Mouse (Mus musculus): ENCODE data around the gene Mitf. TPM values are rescaled to one million over a fixed set of nuclear protein-coding genes. Genes with fewer than 3 reads are reported as not detected.
A peak's percentile ranks its signal among the peaks of the same experiment; 100 is the strongest.

Gene Mitf
- polyA plus RNA-seq, 1 experiment: 10.2 TPM

GRCm38 (mm10) chr6:98015819-98016218 is 209.0 kb downstream of the Mitf start:
- no peak for TF ChIP-seq POLR2A (IDR thresholded peaks at IDR 0.05; ENCODE audit: borderline replicate concordance, insufficient read depth, low read length)
- no peak overlapping the region for H3K27ac ChIP-seq (ENCODE audit: insufficient read depth, low read length)
- no peaks in the 10 kb centered on the region for H3K27me3 ChIP-seq (ENCODE audit: control insufficient read depth, insufficient read depth, low read length)
- 88% methylated on average over 5 of the region's 5 CpGs for WGBS
- H3K4me3 ChIP-seq (replicated peaks; ENCODE audit: insufficient read depth, low read depth, low read length): no peak overlapping the region
- no peak for DNase-seq
- H3K4me1 ChIP-seq (ENCODE audit: control insufficient read depth, insufficient read depth, low read length): no peaks in the 10 kb centered on the region

- H3K4me1 ChIP-seq (ENCODE audit: control insufficient read depth, insufficient read depth, low read length): no peaks in the 10 kb centered on the region
- WGBS: 71% methylated on average over 1 of the region's 1 CpGs
- DNase-seq: no peak
- H3K27me3 ChIP-seq (ENCODE audit: control insufficient read depth, insufficient read depth, low read length): no peaks in the 10 kb centered on the region
- H3K4me3 ChIP-seq (replicated peaks; ENCODE audit: insufficient read depth, low read depth, low read length): no peak overlapping the region
- H3K27ac ChIP-seq (ENCODE audit: insufficient read depth, low read length): no peak overlapping the region
- TF ChIP-seq CTCF (IDR thresholded peaks at IDR 0.05; ENCODE audit: borderline replicate concordance, insufficient read depth, low read depth, low read length) (no peak), POLR2A (IDR thresholded peaks at IDR 0.05; ENCODE audit: borderline replicate concordance, insufficient read depth, low read length) (no peak)
Measured at GRCm38 (mm10) chr6:98023876-98024275, 217.0 kb downstream of the Mitf start.

- TF ChIP-seq CTCF (IDR thresholded peaks at IDR 0.05; ENCODE audit: borderline replicate concordance, insufficient read depth, low read depth, low read length) (no peak), POLR2A (IDR thresholded peaks at IDR 0.05; ENCODE audit: borderline replicate concordance, insufficient read depth, low read length) (no peak)
- Histone ChIP-seq H3K27ac (ENCODE audit: insufficient read depth, low read length) (no peak overlapping the region), H3K27me3 (ENCODE audit: control insufficient read depth, insufficient read depth, low read length) (no peaks in the 10 kb centered on the region), H3K4me1 (ENCODE audit: control insufficient read depth, insufficient read depth, low read length) (no peaks in the 10 kb centered on the region), H3K4me3 (replicated peaks; ENCODE audit: insufficient read depth, low read depth, low read length) (no peak overlapping the region)
- 31% methylated on average over 3 of the region's 3 CpGs for WGBS
- no peak for DNase-seq
Measured at GRCm38 (mm10) chr6:98038513-98038912, 231.7 kb downstream of the Mitf start.

- no peaks in the 10 kb centered on the region for H3K27me3 ChIP-seq (ENCODE audit: control insufficient read depth, insufficient read depth, low read length)
- no peak overlapping the region for H3K4me3 ChIP-seq (replicated peaks; ENCODE audit: insufficient read depth, low read depth, low read length)
- no peaks in the 10 kb centered on the region for H3K4me1 ChIP-seq (ENCODE audit: control insufficient read depth, insufficient read depth, low read length)
- DNase-seq: no peak
- H3K27ac ChIP-seq (ENCODE audit: insufficient read depth, low read length): no peak overlapping the region
- WGBS: 84% methylated on average over 7 of the region's 7 CpGs
- TF ChIP-seq POLR2A (IDR thresholded peaks at IDR 0.05; ENCODE audit: borderline replicate concordance, insufficient read depth, low read length) (no peak), CTCF (IDR thresholded peaks at IDR 0.05; ENCODE audit: borderline replicate concordance, insufficient read depth, low read depth, low read length) (no peak)
Measured at GRCm38 (mm10) chr6:98041795-98042194, 234.9 kb downstream of the Mitf start.

GRCm38 (mm10) chr6:98046295-98047108 is 239.7 kb downstream of the Mitf start:
- no peaks in the 10 kb centered on the region; the same call in 1 of the 2 replicates for H3K27me3 ChIP-seq (ENCODE audit: control insufficient read depth, insufficient read depth, low read length)
- no peak overlapping the region for H3K27ac ChIP-seq (ENCODE audit: insufficient read depth, low read length)
- H3K4me3 ChIP-seq (replicated peaks; ENCODE audit: insufficient read depth, low read depth, low read length): no peak overlapping the region
- TF ChIP-seq POLR2A (IDR thresholded peaks at IDR 0.05; ENCODE audit: borderline replicate concordance, insufficient read depth, low read length): no peak
- TF ChIP-seq CTCF (IDR thresholded peaks at IDR 0.05; ENCODE audit: borderline replicate concordance, insufficient read depth, low read depth, low read length): no peak
- H3K4me1 ChIP-seq (ENCODE audit: control insufficient read depth, insufficient read depth, low read length): no peaks in the 10 kb centered on the region
- DNase-seq: peak in 1 of 2 experiments; percentile 26
- 31% methylated on average over 11 of the region's 11 CpGs for WGBS

- Histone ChIP-seq H3K27ac (ENCODE audit: insufficient read depth, low read length) (no peak overlapping the region), H3K4me1 (ENCODE audit: control insufficient read depth, insufficient read depth, low read length) (no peaks in the 10 kb centered on the region), H3K27me3 (ENCODE audit: control insufficient read depth, insufficient read depth, low read length) (no peaks in the 10 kb centered on the region; the same call in 1 of the 2 replicates), H3K4me3 (replicated peaks; ENCODE audit: insufficient read depth, low read depth, low read length) (no peak overlapping the region)
- TF ChIP-seq CTCF (IDR thresholded peaks at IDR 0.05; ENCODE audit: borderline replicate concordance, insufficient read depth, low read depth, low read length) (no peak), POLR2A (IDR thresholded peaks at IDR 0.05; ENCODE audit: borderline replicate concordance, insufficient read depth, low read length) (no peak)
- no peak for DNase-seq
- 26% methylated on average over 6 of the region's 6 CpGs for WGBS
Measured at GRCm38 (mm10) chr6:98047741-98048140, 240.9 kb downstream of the Mitf start.

GRCm38 (mm10) chr6:98048671-98049438 is 242.0 kb downstream of the Mitf start:
- peak in 1 of 2 experiments; percentile 21 for DNase-seq
- H3K4me3 ChIP-seq (replicated peaks; ENCODE audit: insufficient read depth, low read depth, low read length): no peak overlapping the region
- TF ChIP-seq CTCF (IDR thresholded peaks at IDR 0.05; ENCODE audit: borderline replicate concordance, insufficient read depth, low read depth, low read length) (no peak), POLR2A (IDR thresholded peaks at IDR 0.05; ENCODE audit: borderline replicate concordance, insufficient read depth, low read length) (no peak)
- H3K27ac ChIP-seq (ENCODE audit: insufficient read depth, low read length): no peak overlapping the region
- H3K27me3 ChIP-seq (ENCODE audit: control insufficient read depth, insufficient read depth, low read length): no peaks in the 10 kb centered on the region; the same call in 1 of the 2 replicates
- 69% methylated on average over 14 of the region's 14 CpGs for WGBS
- no peaks in the 10 kb centered on the region for H3K4me1 ChIP-seq (ENCODE audit: control insufficient read depth, insufficient read depth, low read length)

Measured in cerebellum, adult 2 months (tissue).